Mouse (Mus musculus) kidney, adult 2 months (tissue): ENCODE measurements around the gene Gpr183. TPM values are rescaled to one million over a fixed set of nuclear protein-coding genes. Genes with fewer than 3 reads are reported as not detected.
A peak's percentile ranks its signal among the peaks of the same experiment; 100 is the strongest.

Source experiments
- DNase-seq: peaks from one replicate; pipeline ENCODE4 v3.0.0; 2021
- H3K27ac ChIP-seq: fragments of 200-500 bp; 2 replicates; pipeline ENCODE4 v1.5.1; 2012; ENCODE audit warnings: low read depth, low read length, control low read depth, inconsistent platforms; ENCODE audit not compliant: insufficient read depth
- H3K27me3 ChIP-seq: fragments of 200-500 bp; replicated peaks from 2 replicates; pipeline ENCODE4 v1.6.1; 2012; ENCODE audit warnings: mild to moderate bottlenecking, moderate library complexity, low read length, inconsistent platforms; ENCODE audit not compliant: control insufficient read depth, insufficient read depth
- H3K36me3 ChIP-seq: fragments of 200-500 bp; 2 replicates; pipeline ENCODE4 v1.6.1; 2012; ENCODE audit warnings: mild to moderate bottlenecking, moderate library complexity, low read length, inconsistent platforms; ENCODE audit not compliant: control insufficient read depth, insufficient read depth
- H3K4me1 ChIP-seq: fragments of 200-500 bp; 2 replicates; pipeline ENCODE4 v1.6.1; 2011; ENCODE audit warnings: low read length; ENCODE audit not compliant: control insufficient read depth, insufficient read depth
- H3K4me3 ChIP-seq: fragments of 200-500 bp; 2 replicates; pipeline ENCODE4 v1.5.1; 2011; ENCODE audit warnings: mild to moderate bottlenecking, low read depth, low read length, control low read depth; ENCODE audit not compliant: insufficient read depth
- CTCF ChIP-seq: fragments of 200-500 bp; conservative IDR thresholded peaks from 2 replicates; pipeline ENCODE4 v1.5.1; 2011; ENCODE audit warnings: low read depth, mild to moderate bottlenecking, control low read depth, low read length, moderate library complexity, mixed read lengths; ENCODE audit not compliant: insufficient read depth, insufficient read length
- POLR2A ChIP-seq: fragments of 200-500 bp; IDR thresholded peaks from one replicate; pipeline ENCODE4 v1.6.1; 2011; ENCODE audit warnings: low read depth, low read length, control low read depth
- WGBS: fragments of 180-500 bp; shearing (Covaris S2); methylation state at CpG from one replicate; pipeline ENCODE4 v1.1.7; 2018; 5-methylcytosine and 5-hydroxymethylcytosine counted together
- polyA plus RNA-seq: library from polyadenylated mRNA; depleted of rRNA; stranded (reverse); fragments of >200 nt; gene quantifications from 2 replicates; pipeline ENCODE4 v1.2.3, GENCODE M21; 2012

Gene Gpr183
- polyA plus RNA-seq, 1 experiment, result 1.7 TPM

- no peak overlapping the region for H3K27ac ChIP-seq
- no peak for TF ChIP-seq POLR2A
- no peak for TF ChIP-seq CTCF
- H3K4me1 ChIP-seq, result peaks cover 12% of the 10 kb centered on the region; the same call in 1 of the 2 replicates
- no peaks in the 10 kb centered on the region for H3K36me3 ChIP-seq
- DNase-seq, result no peak
- no peak overlapping the region for H3K4me3 ChIP-seq
- WGBS, result 46% methylated on average over 3 of the region's 3 CpGs
- H3K27me3 ChIP-seq, result no peaks in the 10 kb centered on the region
These were observed 24.9 kb upstream of the Gpr183 start for GRCm38 (mm10) chr14:121989869-121990268.

GRCm38 (mm10) chr14:121989331-121989730 lies 24.3 kb upstream of the Gpr183 start:
- DNase-seq, result peak; percentile 71
- 36% methylated on average over 3 of the region's 3 CpGs for WGBS
- Histone ChIP-seq H3K36me3 (no peaks in the 10 kb centered on the region), H3K27me3 (no peaks in the 10 kb centered on the region), H3K27ac (no peak overlapping the region), H3K4me3 (no peak overlapping the region), H3K4me1 (peaks cover 12% of the 10 kb centered on the region; the same call in 1 of the 2 replicates)
- TF ChIP-seq CTCF (no peak), POLR2A (no peak)

GRCm38 (mm10) chr14:121987691-121988090 lies 22.7 kb upstream of the Gpr183 start:
- no peaks in the 10 kb centered on the region for H3K27me3 ChIP-seq
- H3K4me3 ChIP-seq, result no peak overlapping the region
- H3K4me1 ChIP-seq, result peaks cover 21% of the 10 kb centered on the region
- no peaks in the 10 kb centered on the region for H3K36me3 ChIP-seq
- no peak overlapping the region; the same call in 1 of the 2 replicates for H3K27ac ChIP-seq
- WGBS, result 86% methylated on average over 4 of the region's 4 CpGs
- DNase-seq, result no peak
- TF ChIP-seq POLR2A, result no peak
- no peak for TF ChIP-seq CTCF

GRCm38 (mm10) chr14:121987287-121987686 lies 22.3 kb upstream of the Gpr183 start:
- 83% methylated on average over 1 of the region's 1 CpGs for WGBS
- no peak for DNase-seq
- TF ChIP-seq CTCF (no peak), POLR2A (no peak)
- no peaks in the 10 kb centered on the region for H3K27me3 ChIP-seq
- no peak overlapping the region for H3K4me3 ChIP-seq
- H3K4me1 ChIP-seq, result peaks cover 23% of the 10 kb centered on the region
- H3K27ac ChIP-seq, result no peak overlapping the region
- H3K36me3 ChIP-seq, result no peaks in the 10 kb centered on the region

GRCm38 (mm10) chr14:121986028-121986427 lies 21.0 kb upstream of the Gpr183 start:
- Histone ChIP-seq H3K27me3 (no peaks in the 10 kb centered on the region), H3K27ac (no peak overlapping the region), H3K4me1 (peaks cover 23% of the 10 kb centered on the region), H3K4me3 (no peak overlapping the region), H3K36me3 (no peaks in the 10 kb centered on the region)
- no peak for DNase-seq
- TF ChIP-seq POLR2A, result no peak
- no peak for TF ChIP-seq CTCF
- 67% methylated on average over 6 of the region's 6 CpGs for WGBS

GRCm38 (mm10) chr14:121985477-121985876 lies 20.5 kb upstream of the Gpr183 start:
- no peak for DNase-seq
- 74% methylated on average over 3 of the region's 3 CpGs for WGBS

GRCm38 (mm10) chr14:121983009-121983933 lies 18.3 kb upstream of the Gpr183 start:
- peak; percentile 58 for DNase-seq
- no peaks in the 10 kb centered on the region for H3K27me3 ChIP-seq
- H3K4me1 ChIP-seq, result peaks cover 11% of the 10 kb centered on the region
- WGBS, result 25% methylated on average over 8 of the region's 8 CpGs
- no peak overlapping the region for H3K4me3 ChIP-seq
- TF ChIP-seq POLR2A (no peak), CTCF (no peak)
- H3K27ac ChIP-seq, result no peak overlapping the region
- no peaks in the 10 kb centered on the region for H3K36me3 ChIP-seq

More at GRCm38 (mm10) chr14:121985477-121985876, 20.5 kb upstream of the Gpr183 start:
- H3K27ac ChIP-seq, result no peak overlapping the region
- no peak overlapping the region for H3K4me3 ChIP-seq
- H3K27me3 ChIP-seq, result no peaks in the 10 kb centered on the region
- H3K36me3 ChIP-seq, result no peaks in the 10 kb centered on the region
- peaks cover 23% of the 10 kb centered on the region for H3K4me1 ChIP-seq
- TF ChIP-seq POLR2A, result no peak
- no peak for TF ChIP-seq CTCF
